Mouse (Mus musculus) left cerebral cortex, adult 9 months (tissue): ENCODE data around the gene Sh3rf1.

Source experiments
- DNase-seq, 2 experiments: peaks; one replicate each; pipeline ENCODE4 v3.0.0; 2022; ENCODE audit warnings: low spot score in 2 of 2

Sh3rf1 gene

DNA sequence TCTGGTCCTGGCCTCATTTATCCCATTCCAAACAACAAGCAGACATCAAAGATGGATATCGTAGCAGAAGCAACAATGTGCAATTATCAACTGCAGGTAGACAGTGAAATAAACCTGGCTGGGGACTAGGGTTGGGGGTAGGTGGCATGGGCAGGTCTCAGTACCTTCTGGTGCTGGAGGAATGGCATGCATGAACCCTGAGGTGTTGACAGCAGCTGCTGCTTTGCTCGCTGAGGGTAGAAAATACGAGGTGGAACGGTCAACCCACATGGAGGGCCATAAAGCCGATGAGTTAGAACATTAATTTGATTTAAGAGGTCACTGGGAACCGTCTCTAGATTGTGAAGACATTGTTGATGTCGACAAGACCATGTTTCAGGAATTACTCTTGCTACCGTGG is 98.8 kb downstream of the Sh3rf1 start:
- DNase-seq = no peak

DNA sequence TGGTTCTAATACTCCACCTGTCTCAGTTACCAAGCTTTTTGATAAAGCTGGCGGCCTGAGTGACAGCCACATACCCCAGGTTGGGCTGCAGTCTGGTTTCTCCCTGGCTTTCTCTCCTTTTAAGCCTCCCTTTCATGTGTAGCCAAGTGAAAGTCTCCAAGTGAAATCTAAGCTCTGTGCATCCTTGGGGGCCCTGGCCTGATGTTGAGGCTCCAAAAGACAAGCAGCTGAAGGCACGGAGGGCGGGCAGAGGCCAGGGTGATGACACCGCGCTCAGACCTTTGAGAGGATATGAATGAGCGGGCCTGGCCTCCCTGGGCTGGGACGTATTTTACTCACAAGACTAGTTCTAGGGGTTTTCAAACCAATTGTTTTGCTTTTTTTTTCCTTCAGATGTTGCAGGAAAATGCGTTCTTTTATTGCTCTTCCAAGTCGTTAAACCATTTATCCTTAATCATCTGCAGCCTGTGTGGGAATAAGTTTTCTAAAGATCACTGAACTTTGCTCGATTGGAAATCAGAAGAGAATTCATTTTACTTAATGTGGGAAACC is 100.8 kb downstream of the Sh3rf1 start:
- no peak for DNase-seq

DNA sequence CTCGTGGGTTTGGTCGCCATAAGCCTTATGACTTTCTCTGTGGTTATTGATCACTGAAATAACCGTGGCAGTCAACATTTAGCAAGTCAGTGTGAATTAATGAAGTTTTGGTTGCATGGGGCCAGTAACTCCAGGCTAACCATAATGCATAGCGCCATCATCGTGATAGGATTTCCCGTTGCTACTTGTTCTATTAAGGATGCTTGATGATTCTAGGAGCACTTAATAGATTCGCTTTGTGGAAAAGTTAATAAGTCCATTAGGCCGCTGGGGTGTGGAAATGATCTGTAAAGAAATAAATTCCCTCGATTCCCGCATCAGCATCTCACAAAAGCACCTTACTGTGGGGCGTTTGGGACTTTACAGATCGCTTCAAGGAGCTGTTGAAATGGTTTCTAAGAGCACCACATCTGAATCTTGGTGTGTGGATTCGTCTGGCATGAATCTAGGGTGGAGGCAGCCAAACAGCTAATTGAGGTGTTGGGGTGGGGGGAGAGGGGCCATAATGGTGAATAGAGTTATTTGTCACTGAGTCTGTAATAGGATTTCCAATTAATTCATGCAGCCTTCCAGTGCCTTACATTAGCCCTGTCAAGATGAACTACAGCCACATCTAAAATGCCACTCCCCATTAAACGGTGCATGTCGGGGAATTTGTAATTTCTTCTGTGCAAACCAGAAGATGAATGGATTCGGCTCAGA is 101.5 kb downstream of the Sh3rf1 start:
- no peak for DNase-seq

DNA sequence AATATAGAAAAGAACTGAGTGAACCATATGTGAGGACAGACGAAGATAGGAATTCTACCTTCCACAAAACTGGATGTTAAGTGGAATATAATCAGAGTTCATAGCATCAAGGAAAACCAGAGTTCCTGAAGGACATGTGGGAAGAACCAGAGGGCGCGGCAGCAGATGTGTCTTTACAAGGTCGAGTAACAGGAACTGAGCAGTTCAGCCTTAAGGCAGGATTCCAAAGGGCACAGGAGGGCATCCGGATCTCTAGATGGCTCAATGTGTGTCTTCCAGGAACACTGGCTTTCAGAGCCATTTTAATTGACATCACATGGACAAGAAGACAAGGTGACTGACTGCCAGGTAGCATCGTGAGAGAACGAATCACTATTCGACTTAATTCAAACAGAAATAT is 102.6 kb downstream of the Sh3rf1 start:
- DNase-seq = no peak

DNA sequence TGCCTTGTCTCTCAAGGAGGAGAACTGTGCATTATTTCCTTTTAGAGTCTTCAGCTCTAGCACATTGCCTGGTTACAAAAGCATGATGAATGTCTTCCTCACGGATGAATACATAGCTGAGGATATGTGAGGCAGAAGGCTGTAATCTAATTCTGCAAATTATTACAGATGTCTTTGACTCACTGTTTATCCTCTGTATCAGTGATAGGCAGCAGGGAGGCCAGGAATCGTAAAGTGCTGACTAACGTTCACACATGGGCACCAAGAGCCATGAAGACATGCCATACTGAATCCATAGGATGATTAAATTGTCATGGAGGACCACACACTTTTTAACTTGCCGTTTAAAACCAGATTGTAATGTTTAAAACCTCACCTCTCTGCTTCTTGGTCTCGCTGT is 103.7 kb downstream of the Sh3rf1 start:
- DNase-seq = no peak

- DNase-seq = no peak
Observed at GRCm38 (mm10) chr8:61339629-61340028, 116.0 kb downstream of the Sh3rf1 start.

GRCm38 (mm10) chr8:61340283-61340984 is 116.8 kb downstream of the Sh3rf1 start:
- no peak for DNase-seq

DNA sequence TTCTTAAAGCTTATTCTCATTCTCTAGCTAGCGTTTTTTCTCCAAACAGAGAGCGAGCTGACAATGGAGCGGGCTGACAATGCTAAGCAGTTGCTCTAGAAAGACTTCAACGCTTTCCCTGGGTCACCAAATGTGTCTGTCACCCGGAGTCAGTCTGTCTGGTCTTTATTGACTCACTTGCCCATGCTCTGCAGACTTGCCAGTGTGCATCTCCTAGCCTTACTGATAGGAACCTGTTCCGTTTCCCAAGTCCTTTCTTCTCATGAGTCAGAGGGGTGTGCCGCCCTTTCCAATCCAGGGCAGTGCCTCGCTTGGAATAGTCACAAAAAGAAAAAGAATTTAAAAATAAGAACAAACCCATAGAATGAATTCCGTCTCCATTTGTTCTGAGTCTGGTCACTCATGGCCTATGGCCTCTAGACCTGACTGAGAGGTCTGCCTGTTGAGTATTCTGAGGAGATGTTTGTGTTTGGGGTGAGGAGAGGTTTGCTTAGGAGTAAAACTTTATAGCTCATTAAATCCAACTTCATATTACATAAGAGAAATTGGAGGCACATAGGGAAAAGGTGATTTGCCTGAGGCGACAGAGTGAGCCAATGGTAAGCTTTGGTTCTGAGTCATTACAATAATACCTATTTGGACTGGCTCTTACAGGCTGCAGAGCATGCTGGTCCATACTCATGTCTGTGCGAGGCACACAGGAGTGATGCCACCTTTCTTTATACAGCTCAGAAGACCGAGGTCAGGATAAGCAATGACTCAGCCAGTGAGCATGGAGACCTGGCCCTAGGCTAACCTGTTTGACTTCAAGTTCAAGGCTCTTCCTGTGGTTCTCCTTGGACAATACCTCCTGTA is 118.1 kb downstream of the Sh3rf1 start:
- no peak for DNase-seq

DNA sequence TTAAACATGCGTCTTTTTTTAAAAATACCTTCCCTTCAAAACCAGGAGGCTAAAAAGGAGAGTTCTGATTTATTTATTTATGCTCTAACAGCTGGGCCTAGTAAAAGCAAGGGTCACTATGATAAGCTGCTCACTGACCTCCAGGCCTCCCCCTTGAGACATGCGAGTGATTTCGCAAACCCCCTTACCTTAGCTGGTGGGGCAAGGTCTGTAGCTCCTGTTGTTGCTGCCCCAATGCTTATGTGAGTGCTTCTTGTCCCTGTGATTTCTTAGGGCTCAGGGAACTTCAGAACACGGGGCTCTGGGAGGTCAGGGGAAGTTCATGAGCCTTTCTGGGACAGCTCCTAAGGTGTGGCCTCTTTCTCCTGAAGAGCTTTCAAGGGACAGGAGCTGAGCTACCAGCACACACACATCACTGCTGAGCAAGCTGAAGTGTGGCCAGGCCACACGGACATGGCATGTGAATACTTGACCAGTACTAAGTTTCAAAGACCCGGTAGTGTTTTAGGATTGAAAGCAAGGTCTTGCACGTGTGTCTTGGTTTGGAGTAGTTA is 118.9 kb downstream of the Sh3rf1 start:
- no peak for DNase-seq

DNA sequence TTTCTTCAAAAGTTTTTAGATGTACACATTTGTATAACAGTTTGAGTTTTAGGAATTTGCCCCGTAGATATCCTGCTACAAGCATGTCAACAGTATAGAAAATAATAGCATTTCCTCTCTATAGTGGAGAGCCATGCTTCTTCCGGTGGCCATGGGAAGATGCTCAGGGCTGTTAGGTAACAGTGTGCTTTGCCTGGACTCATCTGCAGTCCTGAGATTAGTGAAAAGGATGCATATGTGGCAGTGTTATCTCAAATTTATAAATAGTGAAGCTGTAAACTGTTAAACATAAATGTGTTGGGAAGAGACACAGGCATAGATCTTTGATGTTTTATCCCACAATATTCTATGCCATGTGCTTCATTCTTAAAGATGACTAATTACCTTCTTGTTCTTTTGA is 120.8 kb downstream of the Sh3rf1 start:
- DNase-seq = no peak

- DNase-seq = no peak
Observed at GRCm38 (mm10) chr8:61346941-61347340, 123.3 kb downstream of the Sh3rf1 start.

DNA sequence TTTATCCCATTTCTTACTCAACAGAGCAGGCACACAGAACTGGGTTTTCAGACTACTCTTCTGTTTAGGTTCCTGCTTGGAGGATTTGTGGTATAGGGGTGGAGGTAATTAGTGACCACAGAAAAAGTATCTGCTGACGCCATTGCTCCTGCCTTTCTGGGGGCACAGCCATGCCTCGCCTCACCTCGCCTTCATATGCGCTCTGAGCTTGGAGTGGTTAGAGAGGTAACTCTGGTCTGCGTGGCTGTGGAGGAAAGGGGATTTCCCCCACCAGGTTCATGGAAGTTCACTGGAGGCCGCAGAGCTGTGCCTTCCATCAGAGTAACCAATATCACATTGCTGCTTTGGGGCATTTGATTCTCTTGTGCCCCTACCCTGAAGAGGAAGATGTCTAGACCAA is 123.9 kb downstream of the Sh3rf1 start:
- DNase-seq = no peak

- no peak for DNase-seq
Observed at GRCm38 (mm10) chr8:61348029-61348428, 124.4 kb downstream of the Sh3rf1 start.

- no peak for DNase-seq
Observed at GRCm38 (mm10) chr8:61348518-61348917, 124.8 kb downstream of the Sh3rf1 start.

DNA sequence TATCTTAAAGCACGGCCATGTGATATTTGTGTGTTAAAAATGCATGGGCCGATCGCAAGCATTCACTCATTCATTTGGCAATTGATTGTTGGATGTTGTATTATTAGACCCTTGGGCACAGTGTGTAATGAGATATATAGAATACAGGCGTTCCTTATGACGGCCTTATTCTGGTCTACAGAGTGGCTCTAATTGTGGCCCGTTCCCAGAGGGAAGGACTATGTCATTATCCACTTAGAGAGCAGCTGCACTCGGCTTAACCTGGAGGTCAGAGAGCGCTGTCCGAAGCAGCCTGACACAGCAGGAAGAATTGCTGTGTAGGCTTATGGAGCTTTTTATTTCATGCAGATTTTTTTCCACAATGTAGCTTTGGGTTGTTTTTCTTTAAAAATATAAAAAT is 126.8 kb downstream of the Sh3rf1 start:
- no peak for DNase-seq

- peak in 1 of 2 experiments; percentile 28 for DNase-seq
Observed at GRCm38 (mm10) chr8:61351638-61352037, 128.0 kb downstream of the Sh3rf1 start.

DNA sequence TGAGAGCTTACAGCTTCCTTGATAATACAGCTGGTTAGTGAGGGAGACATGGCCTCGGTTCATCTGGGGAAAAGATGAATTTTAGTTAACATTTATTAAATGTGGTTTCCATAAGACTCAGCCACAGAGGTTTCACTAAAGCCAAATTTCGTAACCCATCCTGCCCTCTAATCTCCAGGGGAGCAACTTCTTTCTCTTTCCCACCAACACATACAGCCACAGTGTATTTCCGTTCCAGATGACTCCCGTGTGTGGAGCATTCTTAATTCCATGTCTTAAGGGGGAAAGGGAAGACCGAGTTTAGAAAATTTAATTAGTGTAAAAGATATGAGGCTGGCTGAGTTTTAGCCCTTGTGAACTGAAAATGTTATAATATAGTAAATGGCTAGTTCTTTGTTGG is 131.8 kb downstream of the Sh3rf1 start:
- DNase-seq = no peak

DNA sequence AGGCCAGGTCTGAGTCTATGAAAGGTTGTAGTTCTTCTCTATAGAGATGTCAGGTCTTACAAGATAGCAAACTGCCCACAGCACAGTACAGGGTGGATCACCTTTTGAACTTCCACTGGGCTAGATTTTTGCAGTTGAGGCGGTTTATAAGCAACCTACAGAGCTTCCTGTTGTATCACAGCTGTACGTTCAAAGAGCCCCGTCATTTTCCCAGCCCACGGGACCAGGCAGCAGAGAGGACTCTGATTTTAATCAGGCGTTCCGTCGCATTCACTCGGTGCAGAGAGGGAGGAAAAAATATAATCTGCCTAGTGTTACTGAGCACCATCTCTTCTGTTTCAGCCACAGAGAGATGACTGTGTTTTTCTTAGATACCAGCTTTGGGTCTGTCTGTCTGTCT is 135.3 kb downstream of the Sh3rf1 start:
- no peak for DNase-seq

DNA sequence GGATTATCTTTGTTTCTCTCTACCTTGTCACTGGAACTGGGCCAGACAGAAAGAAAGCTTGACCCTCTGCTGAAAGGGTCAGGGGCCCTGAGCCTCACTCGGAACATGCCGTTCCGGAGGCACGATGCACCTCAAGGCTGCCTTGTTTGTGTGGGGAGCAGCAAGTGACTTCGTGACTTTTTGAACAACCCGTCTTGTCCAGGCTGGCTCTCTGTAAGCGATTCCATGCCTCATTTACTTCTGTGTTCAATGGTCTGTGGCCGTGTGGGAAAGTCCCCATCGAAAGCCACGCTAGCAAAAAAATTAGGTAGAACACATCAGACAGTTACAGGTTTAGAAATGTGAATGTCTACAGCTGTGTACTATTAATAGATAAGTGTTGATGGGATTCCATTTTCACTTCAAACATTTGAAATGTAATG is 136.2 kb downstream of the Sh3rf1 start:
- no peak for DNase-seq

- no peak for DNase-seq
Observed at GRCm38 (mm10) chr8:61360362-61360761, 136.7 kb downstream of the Sh3rf1 start.

- no peak for DNase-seq
Observed at GRCm38 (mm10) chr8:61361476-61361875, 137.8 kb downstream of the Sh3rf1 start.
